Mouse (Mus musculus) kidney, adult 2 months (tissue): ENCODE measurements at regions not wholly inside any gene's neighbourhood (a gene's known extent, or its start where the extent isn't known, plus 50 kb on each side); places are given as distances from the start of the nearest gene placed in this dataset.
A peak's percentile ranks its signal among the peaks of the same experiment; 100 is the strongest.

Source experiments
- DNase-seq: peaks from one replicate; pipeline ENCODE4 v3.0.0; 2021
- H3K27ac ChIP-seq: fragments of 200-500 bp; 2 replicates; pipeline ENCODE4 v1.5.1; 2012; ENCODE audit warnings: low read depth, low read length, control low read depth, inconsistent platforms; ENCODE audit not compliant: insufficient read depth
- H3K27me3 ChIP-seq: fragments of 200-500 bp; replicated peaks from 2 replicates; pipeline ENCODE4 v1.6.1; 2012; ENCODE audit warnings: mild to moderate bottlenecking, moderate library complexity, low read length, inconsistent platforms; ENCODE audit not compliant: control insufficient read depth, insufficient read depth
- H3K36me3 ChIP-seq: fragments of 200-500 bp; 2 replicates; pipeline ENCODE4 v1.6.1; 2012; ENCODE audit warnings: mild to moderate bottlenecking, moderate library complexity, low read length, inconsistent platforms; ENCODE audit not compliant: control insufficient read depth, insufficient read depth
- H3K4me1 ChIP-seq: fragments of 200-500 bp; 2 replicates; pipeline ENCODE4 v1.6.1; 2011; ENCODE audit warnings: low read length; ENCODE audit not compliant: control insufficient read depth, insufficient read depth
- H3K4me3 ChIP-seq: fragments of 200-500 bp; 2 replicates; pipeline ENCODE4 v1.5.1; 2011; ENCODE audit warnings: mild to moderate bottlenecking, low read depth, low read length, control low read depth; ENCODE audit not compliant: insufficient read depth
- CTCF ChIP-seq: fragments of 200-500 bp; conservative IDR thresholded peaks from 2 replicates; pipeline ENCODE4 v1.5.1; 2011; ENCODE audit warnings: low read depth, mild to moderate bottlenecking, control low read depth, low read length, moderate library complexity, mixed read lengths; ENCODE audit not compliant: insufficient read depth, insufficient read length
- POLR2A ChIP-seq: fragments of 200-500 bp; IDR thresholded peaks from one replicate; pipeline ENCODE4 v1.6.1; 2011; ENCODE audit warnings: low read depth, low read length, control low read depth
- WGBS: fragments of 180-500 bp; shearing (Covaris S2); methylation state at CpG from one replicate; pipeline ENCODE4 v1.1.7; 2018; 5-methylcytosine and 5-hydroxymethylcytosine counted together

DNA sequence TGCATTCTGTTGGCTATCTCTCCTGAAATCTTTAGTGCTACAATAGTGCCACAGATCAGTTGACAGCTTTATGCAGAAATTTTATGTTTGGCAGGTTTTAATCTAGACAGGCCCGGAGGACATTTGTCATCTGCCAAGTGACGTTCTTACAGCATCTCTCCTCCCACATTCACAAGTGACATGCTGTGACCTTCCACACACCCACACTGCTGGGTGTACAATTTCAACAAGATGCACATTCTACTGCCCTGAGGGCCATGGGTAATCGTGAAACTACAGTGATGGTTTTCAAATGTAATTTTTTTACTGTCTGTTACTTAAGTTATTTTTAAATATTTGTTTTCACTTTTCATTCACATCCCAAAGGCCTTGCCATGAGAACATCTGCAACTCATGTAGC lies 639.2 kb upstream of the Gm11114 start:
- peaks cover 4% of the 10 kb centered on the region; the same call in 1 of the 2 replicates for H3K4me1 ChIP-seq
- no peak for DNase-seq

DNA sequence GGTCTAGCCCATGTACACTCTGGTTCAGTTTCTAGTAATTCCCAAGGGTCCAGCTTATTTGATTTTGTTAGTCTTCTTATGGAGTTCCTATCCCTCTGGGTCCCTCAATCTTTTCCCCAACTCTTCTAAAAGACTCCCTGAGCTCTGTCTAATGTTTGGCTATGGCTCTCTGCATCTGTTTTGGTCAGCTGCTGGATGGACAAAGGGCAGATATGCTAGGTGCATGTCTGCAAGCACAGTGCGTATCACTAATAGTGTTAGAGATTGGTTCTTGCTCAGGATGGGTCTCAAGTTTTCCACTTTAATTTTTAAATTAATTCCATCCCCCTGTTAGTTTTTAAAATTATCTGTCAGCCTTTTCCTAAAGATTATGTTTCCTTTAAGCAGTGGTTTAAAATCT lies 634.2 kb upstream of the Gm11114 start:
- Histone ChIP-seq H3K36me3 (no peaks in the 10 kb centered on the region), H3K4me3 (no peak overlapping the region), H3K4me1 (peaks cover 7% of the 10 kb centered on the region; the same call in 1 of the 2 replicates), H3K27me3 (no peaks in the 10 kb centered on the region), H3K27ac (peak overlapping the region; percentile 58)
- no peak for TF ChIP-seq POLR2A
- TF ChIP-seq CTCF, result no peak
- 69% methylated on average over 1 of the region's 1 CpGs for WGBS
- peak; percentile 72 for DNase-seq

More for the DNA sequence above, 639.2 kb upstream of the Gm11114 start:
- Histone ChIP-seq H3K4me3 (no peak overlapping the region), H3K27ac (no peak overlapping the region), H3K27me3 (no peaks in the 10 kb centered on the region), H3K36me3 (no peaks in the 10 kb centered on the region)
- 22% methylated on average over 3 of the region's 3 CpGs for WGBS
- no peak for TF ChIP-seq CTCF
- no peak for TF ChIP-seq POLR2A

DNA sequence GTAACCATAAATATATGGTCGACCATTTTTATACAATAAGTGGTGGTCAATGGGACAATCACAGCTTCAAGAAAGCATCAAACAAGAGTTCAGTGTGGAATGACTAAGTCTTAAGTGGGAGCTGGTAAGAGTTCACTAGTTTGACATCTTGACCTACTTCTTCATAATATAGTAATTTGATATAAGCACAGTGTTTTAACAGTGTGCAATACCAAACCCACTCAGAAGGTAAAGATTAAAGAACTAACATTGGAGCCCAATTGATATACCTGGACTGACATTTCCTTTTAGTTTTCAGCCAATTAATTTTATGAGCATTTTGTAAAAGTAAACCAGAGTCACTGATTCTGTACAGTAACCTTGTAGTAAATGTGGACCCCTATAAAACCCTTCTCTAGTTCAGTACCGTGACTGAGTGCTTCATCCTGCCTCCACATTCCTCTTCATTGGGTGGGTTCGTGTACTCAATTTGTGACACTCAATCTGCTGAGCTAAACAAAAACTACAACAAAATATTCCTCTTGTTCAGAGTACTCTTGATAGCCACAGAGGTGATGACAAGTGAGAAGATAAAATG lies 593.9 kb upstream of the Gm11114 start:
- no peaks in the 10 kb centered on the region for H3K27me3 ChIP-seq
- WGBS, result 48% methylated on average over 3 of the region's 3 CpGs
- no peaks in the 10 kb centered on the region for H3K4me1 ChIP-seq
- DNase-seq, result no peak
- no peaks in the 10 kb centered on the region for H3K36me3 ChIP-seq
- no peak for TF ChIP-seq CTCF
- no peak for TF ChIP-seq POLR2A
- H3K27ac ChIP-seq, result no peak overlapping the region
- H3K4me3 ChIP-seq, result no peak overlapping the region

DNA sequence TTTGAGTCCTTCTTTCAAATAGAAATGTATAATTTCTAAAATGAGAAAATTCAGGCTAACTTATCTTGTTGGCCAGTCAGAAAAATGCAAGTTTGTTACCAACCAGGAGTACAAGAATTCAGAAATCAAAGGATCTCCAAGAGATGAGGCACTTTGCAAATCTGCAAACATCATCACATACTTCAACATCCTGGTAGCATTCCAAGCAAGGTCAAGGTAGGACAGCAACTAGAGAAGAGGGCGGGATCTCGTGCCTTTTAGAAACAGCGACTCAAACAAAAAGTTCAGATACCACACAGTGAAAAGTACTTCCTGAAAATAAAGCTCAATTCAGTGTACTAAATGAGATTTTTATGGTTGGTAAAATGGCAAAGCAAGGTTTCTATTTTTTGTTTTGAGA lies 593.2 kb upstream of the Gm11114 start:
- no peaks in the 10 kb centered on the region for H3K4me1 ChIP-seq
- H3K36me3 ChIP-seq, result no peaks in the 10 kb centered on the region
- no peak overlapping the region for H3K4me3 ChIP-seq
- DNase-seq, result peak; percentile 60
- no peaks in the 10 kb centered on the region for H3K27me3 ChIP-seq
- WGBS, result 46% methylated on average over 3 of the region's 3 CpGs
- H3K27ac ChIP-seq, result no peak overlapping the region
- no peak for TF ChIP-seq CTCF
- TF ChIP-seq POLR2A, result no peak

DNA sequence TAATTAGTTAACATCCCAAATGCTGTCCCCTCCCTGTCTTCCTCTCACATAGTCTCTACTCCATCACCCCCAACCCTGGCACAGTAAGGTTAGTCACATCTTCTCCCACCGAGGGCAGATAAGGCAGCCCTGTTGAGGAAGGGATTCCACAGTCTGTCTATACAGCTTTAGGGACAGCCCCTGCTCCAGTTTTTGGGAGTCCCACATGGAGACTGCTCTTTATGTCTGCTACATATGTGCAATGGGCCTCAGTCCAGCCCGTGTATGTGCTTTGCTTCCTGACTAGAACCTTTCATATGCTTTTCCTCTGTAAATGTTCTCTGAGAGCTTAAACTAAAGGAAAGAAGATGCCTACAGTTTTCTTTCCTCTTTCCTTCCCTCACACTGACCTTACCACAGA lies 592.1 kb upstream of the Gm11114 start:
- Histone ChIP-seq H3K4me1 (no peaks in the 10 kb centered on the region), H3K36me3 (no peaks in the 10 kb centered on the region), H3K27me3 (no peaks in the 10 kb centered on the region), H3K4me3 (no peak overlapping the region), H3K27ac (no peak overlapping the region)
- TF ChIP-seq CTCF (no peak), POLR2A (no peak)
- DNase-seq, result no peak
- 88% methylated on average over 2 of the region's 2 CpGs for WGBS

DNA sequence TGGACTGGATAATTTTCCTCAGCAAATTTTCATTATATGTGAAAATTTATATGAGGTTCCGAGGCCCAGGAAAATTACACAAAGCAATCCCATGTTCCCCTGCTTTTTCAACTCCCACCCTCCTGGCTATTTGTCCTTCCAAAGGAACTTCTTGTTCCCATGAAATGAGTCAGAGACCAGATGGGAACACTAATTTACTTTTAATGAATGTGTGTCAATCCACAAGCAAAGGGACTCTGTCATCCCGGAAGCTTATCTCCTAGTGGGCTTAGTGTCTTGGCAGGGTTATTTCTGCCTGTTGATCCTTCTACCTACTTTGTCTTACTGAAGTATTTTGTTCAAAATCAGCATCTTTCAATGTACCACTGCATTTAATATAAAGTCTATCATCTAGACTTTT lies 573.3 kb upstream of the Gm11114 start:
- Histone ChIP-seq H3K27me3 (no peaks in the 10 kb centered on the region), H3K4me3 (no peak overlapping the region), H3K36me3 (no peaks in the 10 kb centered on the region), H3K4me1 (no peaks in the 10 kb centered on the region), H3K27ac (no peak overlapping the region)
- no peak for DNase-seq
- no peak for TF ChIP-seq POLR2A
- TF ChIP-seq CTCF, result no peak
- WGBS, result 76% methylated on average over 2 of the region's 2 CpGs

DNA sequence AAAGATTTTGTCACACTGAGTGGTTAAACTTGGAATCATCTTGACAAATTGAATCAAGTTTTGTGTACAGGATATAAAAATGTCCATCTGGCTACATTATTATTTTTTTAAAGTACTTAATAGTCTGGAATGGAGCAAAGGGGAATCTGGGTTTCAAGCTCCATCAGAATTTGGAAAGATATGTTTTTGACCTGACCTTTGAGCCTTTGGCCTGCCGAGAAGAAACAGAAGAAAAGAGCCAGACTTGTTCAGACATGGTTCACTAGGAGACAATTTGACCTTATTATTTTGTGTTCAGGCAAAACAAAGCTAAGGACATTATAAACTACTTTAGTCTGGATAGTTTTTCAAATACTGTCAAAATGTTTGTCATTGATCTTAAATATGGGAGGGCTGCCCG lies 572.2 kb upstream of the Gm11114 start:
- H3K27me3 ChIP-seq, result no peaks in the 10 kb centered on the region
- H3K36me3 ChIP-seq, result no peaks in the 10 kb centered on the region
- H3K27ac ChIP-seq, result no peak overlapping the region
- no peaks in the 10 kb centered on the region for H3K4me1 ChIP-seq
- no peak overlapping the region for H3K4me3 ChIP-seq
- TF ChIP-seq POLR2A, result no peak
- no peak for TF ChIP-seq CTCF
- WGBS, result 55% methylated on average over 2 of the region's 2 CpGs
- DNase-seq, result peak; percentile 53

DNA sequence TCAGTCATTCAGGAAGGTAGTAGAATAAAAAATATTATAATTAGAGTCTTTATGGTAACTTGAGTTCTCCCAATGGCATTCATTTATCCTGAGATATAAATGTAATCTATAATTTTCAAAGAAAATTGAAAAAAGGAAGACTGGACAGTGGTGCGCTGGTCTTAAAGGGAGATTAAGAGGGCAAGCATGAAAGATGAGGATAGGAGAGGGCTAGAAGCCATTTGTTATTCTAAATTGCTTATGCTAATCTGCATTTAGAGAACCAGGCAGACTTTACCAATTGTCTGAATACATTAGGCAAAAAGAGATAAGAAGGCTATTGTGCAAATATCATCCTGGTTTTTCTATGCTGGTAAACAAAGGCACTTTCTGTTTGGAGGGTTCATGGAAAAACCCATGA lies 558.2 kb upstream of the Gm11114 start:
- H3K4me1 ChIP-seq, result no peaks in the 10 kb centered on the region
- WGBS, result 83% methylated on average over 1 of the region's 1 CpGs
- no peak for DNase-seq
- TF ChIP-seq CTCF (no peak), POLR2A (no peak)
- no peak overlapping the region for H3K27ac ChIP-seq
- H3K27me3 ChIP-seq, result no peaks in the 10 kb centered on the region
- H3K4me3 ChIP-seq, result no peak overlapping the region
- H3K36me3 ChIP-seq, result no peaks in the 10 kb centered on the region
